Mouse (Mus musculus) liver, postnatal 0 days (tissue): Measurements from ENCODE around the gene Rbbp8nl.

ENCODE experiments used
- CTCF ChIP-seq: sonication (generic); IDR thresholded peaks from 2 replicates; pipeline ENCODE4 v1.5.1; 2016; ENCODE audit warnings: antibody characterized with exemption, low read depth
- EP300 ChIP-seq: IDR thresholded peaks from 2 replicates; pipeline ENCODE4 v1.6.1; 2016; ENCODE audit warnings: antibody characterized with exemption, low read depth, mild to moderate bottlenecking

DNA sequence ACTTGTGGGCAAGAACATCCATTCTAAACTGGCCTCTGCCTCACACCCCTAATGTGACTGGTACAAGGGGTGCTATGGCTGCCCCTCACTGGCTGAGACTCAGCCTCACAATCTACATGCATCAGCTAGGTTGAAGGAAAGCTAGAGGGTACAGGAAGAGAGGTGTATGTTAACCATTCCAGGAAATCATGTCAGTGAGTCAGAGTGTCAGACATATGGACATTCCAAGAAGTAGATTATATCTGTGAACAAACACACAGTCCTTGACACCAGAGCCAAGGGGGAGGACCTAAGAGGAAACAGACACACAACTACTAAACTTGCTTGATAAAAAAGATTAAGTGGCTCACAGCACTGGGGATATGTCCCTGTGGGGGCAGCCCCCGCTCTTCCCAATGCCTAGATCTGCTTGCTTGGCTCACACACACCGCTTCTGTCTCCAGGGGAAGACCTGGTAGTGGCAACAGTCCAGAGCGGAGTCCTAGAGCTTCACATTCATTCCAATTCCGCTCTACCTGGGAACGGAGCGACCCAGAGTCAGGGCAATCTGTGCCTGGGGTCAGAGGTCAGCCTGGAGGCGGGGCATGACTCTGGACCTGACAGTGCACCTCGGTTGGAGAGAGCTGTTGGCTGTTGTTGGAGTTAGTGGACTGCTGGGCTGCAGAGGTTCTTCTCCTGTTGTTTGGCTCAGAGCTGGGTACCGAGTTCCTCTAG lies 40.6 kb downstream of the Rbbp8nl start:
- TF ChIP-seq CTCF (no peak), EP300 (no peak)
